Mouse (Mus musculus): Measurements from ENCODE around the gene Lrrc47.

Gene Lrrc47

DNA sequence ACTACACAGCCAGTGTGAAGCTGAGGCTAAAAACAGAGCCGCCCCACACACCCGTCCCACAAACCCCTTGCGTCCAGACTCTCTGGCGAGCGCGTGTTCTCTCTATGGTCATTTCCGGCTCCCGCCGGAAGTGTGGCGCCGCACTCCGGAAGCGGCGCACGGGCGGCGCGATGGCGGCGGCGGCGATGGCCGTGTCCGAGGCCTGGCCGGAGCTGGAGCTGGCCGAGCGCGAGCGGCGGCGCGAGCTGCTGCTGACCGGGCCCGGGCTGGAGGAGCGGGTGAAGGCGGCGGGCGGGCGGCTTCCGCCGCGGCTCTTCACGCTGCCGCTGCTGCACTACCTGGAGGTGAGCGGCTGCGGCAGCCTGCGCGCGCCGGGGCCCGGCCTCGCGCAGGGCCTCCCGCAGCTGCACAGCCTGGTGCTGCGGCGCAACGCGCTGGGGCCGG, at the start of gene Lrrc47:
Gene Lrrc47, plus strand, starts transcription at position 86 of the 444 bp plus-strand sequence.
- DNase-seq = peak; percentile 80

DNA sequence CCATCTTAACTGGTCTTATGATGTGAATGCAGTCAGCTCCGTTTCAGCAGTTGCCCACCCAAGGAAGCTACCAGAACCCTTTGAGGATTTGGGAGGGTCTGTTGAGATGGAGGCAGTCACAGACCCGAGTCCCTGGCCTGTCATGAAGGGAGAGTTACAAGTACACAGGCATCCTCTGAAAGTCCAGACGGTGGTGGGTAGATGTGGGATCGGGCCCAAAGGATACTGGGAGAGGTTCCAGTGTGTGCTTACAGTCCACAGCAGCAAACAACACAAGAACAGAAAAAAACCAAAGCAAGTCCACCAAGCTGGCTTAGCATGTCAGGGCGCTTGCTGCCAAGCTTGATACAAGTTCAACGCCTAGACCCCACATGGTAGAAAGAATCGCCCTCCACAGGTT, 48.9 kb upstream of the Lrrc47 start:
- DNase-seq = no peak

DNA sequence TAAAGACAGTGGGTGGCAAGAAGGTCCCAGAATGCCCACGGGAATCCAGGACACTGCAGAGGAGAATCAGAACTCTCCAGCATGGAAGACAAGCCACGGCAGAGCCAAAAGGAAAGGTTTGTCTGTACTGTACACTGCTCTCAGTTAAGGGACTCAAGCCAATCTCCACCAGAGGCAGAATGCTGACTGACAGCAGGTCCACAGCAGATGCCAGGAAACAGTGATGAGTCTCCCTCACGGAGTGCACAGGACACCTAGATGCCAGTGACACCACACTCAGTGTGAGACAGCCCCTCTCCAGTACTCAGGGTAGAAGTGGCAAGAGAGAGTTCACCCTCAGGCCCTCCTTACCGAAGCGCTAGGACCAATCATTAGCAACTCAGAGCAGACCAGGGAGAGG, 44.9 kb upstream of the Lrrc47 start:
- no peak for DNase-seq

DNA sequence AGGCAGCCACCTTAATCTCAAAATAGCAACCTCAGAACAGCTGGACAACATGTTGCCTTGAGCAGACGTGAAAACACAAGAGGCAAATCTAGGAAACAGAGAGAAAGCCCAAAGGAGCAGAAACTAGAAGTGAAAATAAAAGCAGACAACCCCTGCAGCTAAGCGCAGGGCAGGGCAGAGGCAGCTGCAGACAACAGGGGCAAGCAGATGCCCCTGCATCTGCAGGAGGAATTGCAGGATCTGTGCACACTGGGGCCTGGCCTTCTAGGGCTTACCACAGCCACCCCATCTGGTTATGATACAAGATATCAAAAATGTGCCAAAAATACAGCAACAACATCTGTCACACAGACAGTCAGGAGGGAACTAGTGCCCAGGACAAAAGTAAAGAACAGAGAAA, 44.0 kb upstream of the Lrrc47 start:
- no peak for DNase-seq

DNA sequence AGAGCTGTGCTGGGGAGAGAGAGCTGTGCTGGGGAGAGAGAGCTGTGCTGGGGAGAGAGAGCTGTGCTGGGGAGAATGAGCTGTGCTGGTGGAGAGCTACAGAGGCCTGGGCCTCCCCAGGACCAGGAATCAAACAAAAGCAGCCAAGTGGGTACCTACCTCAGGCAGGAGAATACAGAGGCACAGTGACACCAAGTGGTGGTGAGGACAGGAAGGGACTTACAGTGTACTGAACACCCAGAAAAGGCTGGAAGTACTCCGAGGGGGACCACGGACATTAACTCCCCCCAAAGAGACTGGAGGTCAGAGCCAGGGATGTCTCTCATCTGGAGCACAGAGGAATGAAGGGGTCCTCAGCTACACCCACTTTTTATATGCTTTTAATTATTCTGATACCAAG, 43.5 kb upstream of the Lrrc47 start:
- no peak for DNase-seq

DNA sequence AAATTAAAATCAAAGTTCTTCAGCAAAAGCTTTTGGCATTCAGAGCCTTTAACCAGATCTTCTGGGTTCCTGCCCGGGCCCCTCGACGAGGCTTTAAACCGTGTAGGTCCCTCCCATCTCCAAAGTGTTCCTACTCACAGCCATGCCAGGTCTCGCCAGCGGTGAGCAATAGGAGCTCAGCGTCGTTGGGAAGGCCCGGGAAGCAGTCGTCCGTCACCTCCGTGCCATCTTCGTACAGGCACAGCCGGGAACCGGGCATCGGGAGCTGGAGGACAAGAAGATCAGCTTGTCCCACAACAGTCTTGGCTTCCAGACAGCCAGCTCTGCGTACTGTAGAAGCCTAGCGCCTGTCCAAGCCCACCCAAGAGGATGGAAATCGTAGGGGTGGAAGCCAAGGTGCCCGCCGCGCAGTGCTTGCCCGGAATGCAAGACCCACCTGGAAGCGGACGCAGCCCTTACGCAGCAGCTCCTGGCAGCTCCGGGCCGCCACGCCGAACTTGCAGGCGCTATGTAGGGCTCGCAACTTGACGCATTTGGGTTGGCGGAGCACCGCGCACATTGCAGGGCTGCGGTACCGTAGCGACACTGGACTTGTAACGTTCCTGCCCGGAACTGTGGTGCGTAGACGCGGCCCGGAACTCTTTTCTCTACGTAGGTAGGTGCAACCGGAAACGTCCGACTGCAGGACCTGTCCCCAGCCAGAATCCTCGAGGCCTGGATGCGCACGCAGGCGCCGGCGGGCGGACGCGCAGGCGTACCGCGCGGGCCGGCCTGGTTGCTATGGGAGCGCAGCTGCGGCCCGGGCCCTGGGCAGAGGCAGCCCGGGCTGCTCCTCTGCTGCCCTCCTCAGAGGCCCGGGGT, 36.9 kb upstream of the Lrrc47 start, which contains the start of the genes Dffb and Cep104:
Gene Dffb, minus strand, starts transcription at position 696 of the 861 bp plus-strand sequence.
Gene Cep104, plus strand, starts transcription at position 764 of the 861 bp plus-strand sequence.
- peak; percentile 95 for DNase-seq

DNA sequence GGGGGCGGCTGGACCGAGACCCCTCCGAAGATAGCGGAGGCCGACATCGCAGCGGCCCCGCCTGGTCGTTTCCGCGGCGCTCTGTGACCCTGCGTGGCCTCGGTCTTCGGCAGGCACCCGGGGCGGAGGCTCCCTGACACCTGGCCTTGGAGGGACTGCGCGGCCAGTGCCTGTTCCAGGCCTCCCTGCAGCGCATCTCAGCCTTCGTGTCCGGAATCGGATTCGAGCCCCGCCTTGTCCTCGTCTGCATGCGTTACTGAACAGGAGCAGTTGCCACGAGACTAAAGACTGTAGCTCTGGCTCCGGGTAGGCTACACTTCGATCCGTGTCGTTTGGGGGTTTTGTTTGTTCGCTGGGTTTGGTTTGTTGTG, 36.3 kb upstream of the Lrrc47 start:
- DNase-seq = no peak

DNA sequence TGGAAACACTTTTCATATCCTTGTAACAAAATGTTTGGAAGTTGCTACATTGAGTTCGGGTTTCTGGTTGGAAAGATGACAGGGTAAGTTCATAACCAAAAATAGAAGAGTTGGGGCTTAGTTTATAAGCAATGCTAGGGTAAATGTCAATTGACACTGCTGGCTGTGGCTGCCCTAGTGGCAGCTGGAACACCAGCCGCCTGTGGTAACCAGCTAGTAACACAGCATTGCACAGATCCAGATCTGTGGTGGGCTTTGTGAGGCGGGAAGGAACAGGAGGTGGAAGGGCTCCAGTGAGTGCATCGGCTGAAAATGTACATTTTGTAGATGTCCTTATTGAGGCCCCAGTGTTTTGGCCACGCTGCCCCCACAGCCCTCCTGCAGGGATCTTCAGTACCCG, 35.8 kb upstream of the Lrrc47 start:
- no peak for DNase-seq

DNA sequence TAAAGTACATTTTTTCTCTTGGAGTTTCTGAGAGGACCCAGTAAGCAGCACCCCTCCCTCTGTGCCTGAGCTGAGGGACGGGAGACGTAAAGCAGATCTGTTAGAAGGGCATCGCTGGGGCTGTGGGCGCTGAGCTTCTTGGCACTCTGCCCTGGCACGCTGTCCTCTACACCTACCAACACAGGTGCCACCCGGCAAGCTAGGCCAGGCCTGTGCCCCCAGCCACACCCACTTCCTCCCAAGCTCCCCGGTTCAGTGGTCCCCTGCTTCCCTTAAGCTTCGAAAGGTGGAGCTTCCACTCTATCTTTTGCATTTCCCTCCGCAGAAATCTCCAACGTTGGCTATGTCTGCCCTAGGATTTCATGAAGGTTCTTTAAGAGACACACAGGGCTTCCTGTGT, 32.3 kb upstream of the Lrrc47 start:
- no peak for DNase-seq

DNA sequence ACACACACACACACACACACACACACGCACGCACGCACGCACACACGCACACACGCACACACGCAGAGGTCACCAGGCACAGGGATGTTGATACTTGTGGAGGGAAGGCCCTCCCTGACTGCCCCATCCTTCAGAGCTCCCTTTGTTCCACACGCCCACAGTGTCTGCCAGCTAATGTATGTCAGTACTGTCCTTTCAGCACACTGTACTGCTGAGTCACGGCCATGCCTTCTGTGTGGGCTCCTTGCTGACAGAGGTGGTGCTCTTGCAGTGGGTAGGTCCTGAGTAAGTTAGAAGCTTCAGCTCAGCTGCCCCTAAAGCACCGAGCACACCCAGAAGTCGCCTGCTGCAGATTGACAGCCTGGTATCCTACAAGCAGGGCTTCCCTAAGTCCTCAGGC, 31.1 kb upstream of the Lrrc47 start:
- DNase-seq = no peak

DNA sequence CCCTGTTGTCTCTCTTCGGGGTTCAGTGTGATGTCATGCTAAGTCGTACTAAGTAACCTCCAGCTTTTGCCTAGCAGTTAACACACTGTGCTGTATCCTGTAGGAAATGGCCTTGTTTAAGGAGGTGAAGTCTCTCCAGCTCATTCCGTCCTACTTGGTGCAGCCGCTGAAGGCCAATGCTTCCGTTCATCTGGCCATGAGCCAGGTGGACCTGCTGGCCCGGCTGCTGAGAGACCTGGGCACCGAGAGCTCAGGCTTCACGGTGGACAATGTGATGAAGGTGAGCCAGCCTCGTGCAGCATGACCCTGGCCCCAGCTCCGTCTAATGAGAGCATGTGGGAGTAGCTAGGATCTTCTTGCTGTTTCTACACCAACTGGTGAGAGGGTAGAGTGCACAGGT, 18.8 kb upstream of the Lrrc47 start:
- DNase-seq = no peak

DNA sequence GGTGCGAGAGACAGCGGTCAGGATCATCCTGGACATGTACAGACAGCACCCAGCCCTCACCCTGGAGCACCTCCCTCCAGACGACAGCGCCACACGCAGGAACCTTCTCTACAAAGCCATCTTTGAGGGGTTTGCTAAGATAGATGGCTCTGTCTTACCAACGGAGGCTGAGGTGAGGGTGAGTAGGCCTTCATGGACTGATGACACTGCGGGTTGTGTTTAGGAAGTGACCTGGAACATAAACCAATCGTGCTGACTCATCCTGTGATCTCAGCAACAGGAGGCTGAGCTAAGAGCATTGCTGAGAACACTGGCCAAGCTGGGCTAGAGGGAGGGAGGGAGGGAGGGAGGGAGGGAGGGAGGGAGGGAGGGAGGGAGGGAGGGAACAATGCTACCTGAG, 18.0 kb upstream of the Lrrc47 start:
- no peak for DNase-seq

DNA sequence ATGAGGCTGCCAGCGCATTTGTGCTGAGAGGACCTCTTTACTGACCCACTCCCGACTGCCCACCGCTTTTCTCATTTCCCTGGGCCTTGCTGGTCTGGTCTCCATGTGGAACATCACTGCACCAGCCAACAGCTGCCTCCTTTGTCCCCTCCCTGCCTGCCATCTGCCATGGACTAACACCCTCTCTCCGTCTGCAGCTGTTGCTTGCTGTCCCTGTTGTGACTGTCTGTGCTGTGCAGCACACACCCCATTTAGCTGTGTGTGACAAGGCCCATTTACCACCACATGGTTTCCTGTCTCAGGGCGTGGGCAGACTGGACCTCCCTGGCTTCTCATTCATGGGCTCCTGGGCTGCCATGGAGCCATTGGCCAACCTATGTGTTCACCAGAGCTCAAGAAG, 6.0 kb upstream of the Lrrc47 start:
- DNase-seq = no peak

DNA sequence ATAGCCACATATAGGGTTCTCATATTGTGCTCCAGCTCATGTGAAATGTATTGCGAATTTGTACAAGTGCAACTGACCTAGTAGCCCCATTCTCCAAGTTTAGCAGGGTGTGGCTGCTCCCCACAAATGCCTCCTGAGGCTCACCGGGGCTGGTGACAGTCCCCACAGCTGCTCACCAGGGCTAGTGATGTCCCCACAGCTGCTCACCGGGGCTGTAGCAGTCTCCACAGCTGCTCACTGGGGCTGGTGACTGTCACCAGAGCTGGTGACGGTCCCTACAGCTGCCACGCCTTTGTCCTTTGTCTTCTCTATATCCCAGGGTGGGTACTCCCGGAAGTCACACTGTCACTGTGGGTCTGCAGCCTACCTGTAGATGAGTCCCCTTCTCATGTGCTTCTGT, 5.3 kb upstream of the Lrrc47 start:
- DNase-seq = no peak

DNA sequence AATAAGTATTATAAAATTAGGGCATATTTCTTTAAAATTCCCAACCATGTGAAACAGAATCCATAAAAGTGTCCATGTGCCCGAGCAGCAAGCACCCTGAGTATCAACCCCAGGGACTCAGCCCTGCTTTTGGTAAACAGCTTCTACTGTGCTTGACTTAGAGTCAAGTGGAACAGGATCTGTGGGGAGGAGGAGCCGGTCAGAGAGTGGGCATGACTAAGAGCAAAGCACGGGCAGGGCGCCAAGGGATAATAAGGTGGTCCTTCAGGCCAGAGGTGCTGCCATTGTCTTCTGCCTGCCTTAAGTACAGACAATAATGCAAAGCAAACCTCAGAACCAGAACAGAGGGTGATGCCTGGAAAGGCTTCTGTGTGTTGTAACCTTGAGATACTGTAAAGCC, 3.8 kb upstream of the Lrrc47 start:
- no peak for DNase-seq

DNA sequence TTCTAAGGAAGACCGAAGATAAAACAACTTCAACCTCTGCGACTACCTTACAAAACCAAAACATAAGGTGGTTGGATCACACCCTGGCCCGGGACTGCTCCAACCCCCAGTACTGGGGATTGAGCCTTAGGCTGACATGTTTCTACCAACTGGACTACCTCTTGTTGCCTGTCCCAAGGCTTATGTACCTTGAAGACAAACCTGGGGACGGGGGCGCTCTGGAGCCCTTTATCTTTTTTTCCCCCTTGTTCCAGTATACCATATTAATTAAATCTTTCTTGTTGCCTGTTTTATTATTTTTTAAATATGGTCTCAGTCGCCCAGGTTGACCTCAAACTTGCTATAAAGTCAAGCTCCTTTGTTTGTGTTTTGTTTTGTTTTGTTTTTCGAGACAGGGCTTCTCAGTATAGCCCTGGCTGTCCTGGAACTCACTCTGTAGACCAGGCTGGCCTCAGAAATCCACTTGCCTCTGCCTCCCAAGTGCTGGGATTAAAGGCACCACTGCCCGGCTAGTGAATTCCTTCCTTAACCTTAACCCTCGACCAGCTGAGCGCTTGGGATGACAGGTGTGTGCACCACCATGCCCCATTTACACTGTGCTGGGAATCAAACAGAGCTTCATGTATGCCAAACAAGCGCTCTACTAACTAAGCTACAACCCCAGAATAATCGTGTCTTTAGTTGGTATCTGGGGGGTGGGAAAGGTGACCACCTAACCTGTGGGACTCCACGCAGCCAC, 455 bp upstream of the Lrrc47 start:
- no peak for DNase-seq

DNA sequence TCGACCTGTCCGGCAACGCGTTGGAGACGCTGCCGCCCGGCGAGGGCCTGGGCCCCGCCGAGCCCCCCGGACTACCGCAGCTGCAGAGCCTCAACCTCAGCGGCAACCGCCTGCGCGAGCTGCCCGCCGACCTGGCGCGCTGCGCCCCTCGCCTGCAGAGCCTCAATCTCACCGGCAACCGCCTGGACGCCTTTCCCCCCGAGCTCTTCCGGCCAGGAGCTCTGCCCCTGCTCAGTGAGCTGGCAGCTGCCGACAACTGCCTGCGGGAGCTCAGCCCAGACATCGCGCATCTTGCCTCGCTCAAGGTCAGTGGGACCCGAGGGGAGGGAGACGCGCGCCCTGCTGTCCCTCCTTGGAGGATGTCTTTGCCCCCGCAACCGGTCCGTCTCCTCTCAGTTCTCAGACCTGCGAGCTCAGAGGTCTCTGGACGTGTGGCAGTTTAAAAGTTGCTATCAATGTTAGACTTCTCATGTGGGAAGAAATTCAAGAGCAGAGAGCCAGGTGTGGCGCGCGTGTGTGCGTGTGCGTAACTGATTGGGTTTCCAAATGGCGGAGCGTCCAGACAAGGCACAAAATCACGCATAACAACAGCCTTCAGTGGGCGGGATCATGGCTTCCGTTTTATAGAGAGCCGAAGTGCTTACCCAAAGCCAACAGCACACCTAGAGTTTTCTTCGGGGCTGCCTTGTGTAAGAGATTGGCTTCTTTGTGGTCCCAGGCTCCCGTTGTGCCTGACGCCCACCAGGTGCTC, 776 bp downstream of the Lrrc47 start:
- no peak for DNase-seq

DNA sequence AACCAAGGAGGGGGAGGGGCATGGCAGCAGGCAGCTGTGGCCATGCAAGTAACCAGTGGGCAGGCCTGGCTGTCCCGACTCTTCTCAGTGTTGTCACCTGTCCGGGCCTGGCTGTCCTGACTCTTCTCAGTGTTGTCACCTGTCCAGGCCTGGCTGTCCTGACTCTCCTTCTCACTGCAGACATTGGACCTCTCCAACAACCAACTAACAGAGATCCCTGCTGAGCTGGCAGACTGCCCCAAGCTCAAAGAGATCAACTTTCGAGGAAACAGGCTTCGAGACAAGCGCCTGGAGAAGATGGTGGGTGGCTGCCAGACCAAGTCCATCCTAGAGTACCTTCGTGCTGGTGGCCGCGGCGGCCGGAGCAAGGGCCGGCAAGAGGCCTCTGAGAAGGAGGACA, 3.9 kb downstream of the Lrrc47 start:
- no peak for DNase-seq

DNA sequence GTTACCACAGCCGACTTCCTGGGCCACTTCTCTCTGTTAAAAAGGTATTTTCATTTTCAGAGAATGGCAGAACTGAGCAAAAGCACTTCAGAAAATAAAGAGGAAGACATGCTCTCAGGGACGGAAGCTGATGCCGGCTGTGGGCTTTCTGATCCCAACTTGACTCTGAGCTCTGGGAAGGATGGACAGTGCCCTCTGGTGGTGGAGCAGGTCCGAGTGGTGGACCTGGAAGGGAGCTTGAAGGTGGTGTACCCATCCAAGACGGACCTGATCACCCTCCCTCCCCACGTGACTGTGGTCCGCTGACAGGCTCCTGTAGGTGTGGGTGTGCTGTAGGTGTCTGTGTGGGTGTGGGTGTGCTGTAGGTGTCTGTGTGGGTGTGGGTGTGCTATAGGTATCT, 8.0 kb downstream of the Lrrc47 start:
- DNase-seq = peak; percentile 63

DNA sequence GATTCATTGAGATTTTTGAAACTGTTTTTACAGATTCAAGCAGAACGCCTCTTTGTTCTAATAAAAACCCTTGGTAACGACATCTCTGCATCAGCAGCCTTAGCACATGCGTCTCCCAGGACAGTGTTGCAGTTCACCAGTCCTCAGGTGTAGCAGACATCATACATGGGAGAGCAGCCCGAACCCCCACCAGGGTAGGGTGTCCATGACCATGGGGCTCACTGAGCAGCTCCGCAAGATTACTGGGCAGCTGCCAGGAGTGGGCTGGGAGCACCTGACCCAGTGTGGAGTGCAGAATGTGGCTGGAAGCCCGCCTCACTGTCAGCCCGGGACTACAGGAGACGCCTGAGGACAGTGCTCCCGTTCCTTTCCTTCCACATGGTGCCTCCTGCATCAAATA, 9.9 kb downstream of the Lrrc47 start:
- no peak for DNase-seq

DNA sequence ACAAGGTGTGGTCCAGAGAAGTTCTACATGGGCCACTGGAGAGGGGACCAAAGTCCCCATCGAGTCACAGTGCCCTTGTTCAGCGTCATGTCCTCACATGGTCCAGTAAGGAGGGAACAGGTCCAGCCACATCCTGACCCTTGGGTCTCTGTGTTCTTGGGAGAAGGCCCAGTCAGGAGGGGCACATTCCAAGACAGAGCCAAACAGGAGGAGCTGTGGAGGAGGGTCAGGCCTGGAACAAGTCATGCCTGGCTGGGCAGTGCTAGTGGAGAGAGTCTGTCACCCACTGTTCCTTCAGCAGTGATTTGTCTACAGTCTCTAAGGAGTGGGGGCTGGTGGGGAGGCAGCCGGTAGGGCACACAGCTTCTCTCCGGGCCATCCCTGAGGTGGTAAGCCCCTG, 10.9 kb downstream of the Lrrc47 start:
- DNase-seq = no peak

DNA sequence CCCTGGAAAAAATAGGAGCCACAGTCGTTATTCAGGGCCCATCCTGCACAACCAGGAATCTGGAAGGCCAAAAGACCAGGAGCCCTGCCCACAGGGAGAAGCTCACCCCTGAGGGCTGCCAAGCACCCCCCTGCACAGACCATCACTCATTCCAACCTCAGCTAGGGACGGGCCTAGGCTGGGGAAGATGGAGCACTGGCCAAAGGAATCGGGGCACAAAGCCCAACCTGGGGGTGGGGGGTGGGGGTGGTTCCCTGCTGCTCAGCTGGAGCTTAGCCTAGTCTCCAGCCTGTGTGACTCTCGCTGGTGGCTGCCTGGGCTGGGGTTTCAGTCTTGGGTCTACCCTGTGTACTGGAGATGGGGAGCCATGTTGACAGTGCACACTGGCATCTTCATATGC, 11.3 kb downstream of the Lrrc47 start:
- no peak for DNase-seq

DNA sequence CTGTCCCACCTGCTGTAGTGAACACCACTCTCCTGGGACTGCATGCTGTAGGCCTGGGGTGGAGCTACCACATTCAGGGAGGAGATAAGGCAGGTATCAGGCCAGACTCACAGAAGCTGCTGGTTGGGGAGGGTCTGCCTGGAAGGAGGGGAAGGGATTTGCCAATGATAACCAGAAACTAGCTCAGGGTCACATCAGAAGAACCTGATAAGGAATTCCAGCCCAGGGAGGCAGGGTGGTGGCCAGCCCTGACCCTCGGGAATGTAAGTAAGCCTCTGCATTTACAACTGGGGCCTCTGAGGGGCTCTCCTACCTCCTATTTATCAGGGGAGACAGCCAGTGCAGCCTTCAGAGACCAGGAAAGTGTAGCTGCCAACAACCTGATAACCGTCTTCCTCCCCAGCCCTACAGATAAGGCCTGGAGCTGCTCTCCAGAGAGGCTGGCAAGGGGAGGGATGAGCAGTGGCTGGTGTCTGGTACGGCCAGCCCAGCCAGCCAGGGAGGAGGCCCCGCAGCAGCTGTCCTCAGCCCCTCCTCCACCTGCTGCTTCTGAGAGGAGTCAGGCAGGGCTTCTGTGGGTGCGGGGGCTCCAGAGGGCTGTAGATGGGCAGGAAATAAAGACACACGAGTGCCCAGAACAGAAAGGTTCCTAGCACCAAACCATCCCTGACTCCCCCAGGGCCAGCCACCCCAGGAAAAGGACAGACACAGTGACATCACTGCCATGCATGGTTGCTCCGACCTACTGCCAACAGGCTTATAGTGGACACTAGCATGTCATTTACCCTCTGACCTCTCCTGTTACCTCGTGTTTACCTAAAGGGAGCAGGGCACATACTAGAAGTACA, 12.4 kb downstream of the Lrrc47 start:
- DNase-seq = no peak
